In the genomic region with DNA sequence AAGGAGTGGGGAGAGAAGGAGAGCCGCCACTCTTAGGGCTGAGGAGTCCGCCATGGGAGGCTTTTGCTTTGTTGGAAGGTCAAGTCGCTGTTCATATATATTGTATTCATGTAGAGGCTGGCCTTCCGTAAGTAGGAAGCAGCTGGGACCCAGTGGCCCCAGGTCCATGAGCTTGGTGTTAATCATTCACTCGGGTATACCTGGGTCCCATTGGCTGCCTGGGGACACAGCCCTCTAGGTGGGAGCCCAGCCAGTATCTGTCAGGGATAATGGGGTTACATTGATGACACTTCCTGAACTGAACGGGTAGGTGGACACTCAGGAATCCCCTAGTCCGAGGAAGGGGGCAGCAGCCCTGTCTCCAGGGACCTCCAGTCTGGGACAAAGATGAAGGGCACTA, we compare ENCODE assay signal across 29 mouse cellular contexts. TPM values are rescaled to one million over a fixed set of nuclear protein-coding genes. Genes with fewer than 3 reads are reported as not detected.
DNase-seq lines count a peak whose midpoint lies in the region; ATAC-seq lines count a peak whose summit lies in the region.
"Had no signal": no experiment of that assay in that cellular context is flagged by ENCODE, and none has a peak within 500 bp of the region (broad histone marks: within the 10 kb centered on the region; RNA-seq: fewer than 3 reads in every experiment).

No protein-coding gene starts in this region.

- H3K36me3 ChIP-seq in kidney, embryonic 16.5 days (ENCODE audit: insufficient read depth, low read length): no peaks in the 10 kb centered on the region
- H3K36me3 ChIP-seq in liver, embryonic 13.5 days: no peaks in the 10 kb centered on the region
- H3K36me3 ChIP-seq: forebrain, embryonic 12.5 days; hindbrain, embryonic 10.5 days; midbrain, embryonic 12.5 days had no signal

- no peak overlapping the region for H3K4me3 ChIP-seq in kidney, embryonic 16.5 days (ENCODE audit: low read length)
- no peak overlapping the region for H3K4me3 ChIP-seq in liver, embryonic 13.5 days (replicated peaks)
- H3K4me3 ChIP-seq: forebrain, embryonic 12.5 days; hindbrain, embryonic 10.5 days; midbrain, embryonic 12.5 days had no signal

- intact Hi-C loops in gastrocnemius, postnatal 36 days (cut with DNase I): no loop called here

- peak; percentile 37 to 54 for DNase-seq in kidney, adult 8-10 months
- peak; percentile 57 for DNase-seq in kidney, postnatal 14 days
- no peak for DNase-seq in liver, embryonic 13.5 days
- DNase-seq in embryo, embryonic 9.5 days (ENCODE audit: extremely low spot score): no peak
- DNase-seq in gastrocnemius, postnatal 36 days: no peak
- DNase-seq in adrenal gland, postnatal 10 days: no peak
- DNase-seq: adrenal gland, postnatal 25 days; cerebellum, adult 18-20 months; cerebellum, postnatal 36 days; lung, postnatal 10 days; right cerebral cortex, postnatal 4 days had no signal

- H3K9me3 ChIP-seq in kidney, embryonic 16.5 days (ENCODE audit: low read length): no peaks in the 10 kb centered on the region
- H3K9me3 ChIP-seq in liver, embryonic 13.5 days (replicated peaks): no peaks in the 10 kb centered on the region
- H3K9me3 ChIP-seq: forebrain, embryonic 12.5 days; hindbrain, embryonic 10.5 days; midbrain, embryonic 12.5 days had no signal

- H3K4me2 ChIP-seq in kidney, embryonic 16.5 days (replicated peaks; ENCODE audit: low read depth, low read length): no peak overlapping the region
- H3K4me2 ChIP-seq in liver, embryonic 13.5 days: peak overlapping the region; percentile 26; the same call in 1 of the 2 replicates
- H3K4me2 ChIP-seq: forebrain, embryonic 12.5 days; midbrain, embryonic 12.5 days had no signal

- no peak overlapping the region for H3K9ac ChIP-seq in kidney, embryonic 16.5 days (replicated peaks; ENCODE audit: low read length)
- H3K9ac ChIP-seq in liver, embryonic 13.5 days: no peak overlapping the region
- H3K9ac ChIP-seq: forebrain, embryonic 12.5 days; midbrain, embryonic 12.5 days had no signal

- no peak for ATAC-seq in kidney, embryonic 16.5 days (ENCODE audit: low FRiP score, low TSS enrichment)
- peak; percentile 47 for ATAC-seq in liver, embryonic 13.5 days (ENCODE audit: low read depth)
- ATAC-seq: hindbrain, postnatal 0 days had no signal

- H3K4me1 ChIP-seq in kidney, embryonic 16.5 days (ENCODE audit: insufficient read depth, low read length): peaks cover 18% of the 10 kb centered on the region; the same call in 1 of the 2 replicates
- peaks cover 32% of the 10 kb centered on the region for H3K4me1 ChIP-seq in liver, embryonic 13.5 days (replicated peaks)

- 48% methylated on average over 7 of the region's 7 CpGs for WGBS in kidney, embryonic 16.5 days
- WGBS in liver, embryonic 13.5 days (ENCODE audit: insufficient replicate concordance): 58% methylated on average over 7 of the region's 7 CpGs

- no peak overlapping the region for H3K27ac ChIP-seq in kidney, embryonic 16.5 days (ENCODE audit: low read length)
- peak overlapping the region; percentile 70 for H3K27ac ChIP-seq in liver, embryonic 13.5 days
- H3K27ac ChIP-seq: forebrain, embryonic 12.5 days; hindbrain, embryonic 10.5 days; hindbrain, postnatal 0 days; midbrain, embryonic 12.5 days had no signal

- H3K27me3 ChIP-seq in kidney, embryonic 16.5 days (ENCODE audit: insufficient read depth, low read length): peaks cover 38% of the 10 kb centered on the region
- peaks cover 57% of the 10 kb centered on the region for H3K27me3 ChIP-seq in liver, embryonic 13.5 days

RNA-seq across cellular contexts. Expression of gene Nags, which starts 3.0 kb away (rescaled TPM):
- 0.10 and 0.17 TPM in 2 replicates for polyA plus RNA-seq in kidney, embryonic 16.5 days (2015; fragmentation: Nextera tagmentation; extraction: Ambion mirVana)
- polyA plus RNA-seq in liver, embryonic 13.5 days (2015; fragmentation: Nextera tagmentation; extraction: Ambion mirVana): 8.7 and 11.2 TPM in 2 replicates
- not detected for total RNA-seq in gastrocnemius, postnatal 36 days (2021)
- 1 to 10 TPM; 2.4 to 6.6 TPM for total RNA-seq in adrenal gland, postnatal 10 days (2021)
- total RNA-seq: CH12.LX; hindbrain, postnatal 0 days; left cerebral cortex, postnatal 25 days; monocyte, adult 5-6 weeks had no signal
- polyA plus RNA-seq: embryonic facial prominence, embryonic 11.5 days; forebrain, embryonic 12.5 days; heart, postnatal 0 days; hindbrain, embryonic 10.5 days; midbrain, embryonic 12.5 days; neural tube, embryonic 11.5 days had no signal

RNA-seq across cellular contexts. Expression of gene Tmem101, which starts 13.8 kb away (rescaled TPM):
- polyA plus RNA-seq in kidney, embryonic 16.5 days (2015; fragmentation: Nextera tagmentation; extraction: Ambion mirVana): 42.7 and 43.1 TPM in 2 replicates
- polyA plus RNA-seq in liver, embryonic 13.5 days (2015; fragmentation: Nextera tagmentation; extraction: Ambion mirVana): 12.8 and 14.3 TPM in 2 replicates
- total RNA-seq in gastrocnemius, postnatal 36 days (2021): 10 to 100 TPM; 10.1 to 11.4 TPM
- total RNA-seq in adrenal gland, postnatal 10 days (2021): 10 to 100 TPM; 13.9 to 14.8 TPM

RNA-seq across cellular contexts. Expression of gene Pyy, which starts 34.7 kb away (rescaled TPM):
- polyA plus RNA-seq in kidney, embryonic 16.5 days (2015; fragmentation: Nextera tagmentation; extraction: Ambion mirVana): not detected in 2 replicates
- not detected in 2 replicates for polyA plus RNA-seq in liver, embryonic 13.5 days (2015; fragmentation: Nextera tagmentation; extraction: Ambion mirVana)
- total RNA-seq in gastrocnemius, postnatal 36 days (2021): not detected
- total RNA-seq in adrenal gland, postnatal 10 days (2021): not detected
- total RNA-seq: adrenal gland, postnatal 25 days; CH12.LX; gastrocnemius, postnatal 4 days; layer of hippocampus, adult 8-10 months; left cerebral cortex, postnatal 25 days; megakaryocyte progenitor cell, adult 5-6 weeks; MEL; monocyte, adult 5-6 weeks had no signal
- polyA plus RNA-seq: embryonic facial prominence, embryonic 11.5 days; forebrain, embryonic 12.5 days; frontal cortex, adult 2 months; heart, postnatal 0 days; limb, embryonic 14.5 days; midbrain, embryonic 12.5 days; neural tube, embryonic 11.5 days; urinary bladder, adult 2 months had no signal

RNA-seq across cellular contexts. Expression of gene Ppy, which starts 41.2 kb away (rescaled TPM):
- polyA plus RNA-seq in kidney, embryonic 16.5 days (2015; fragmentation: Nextera tagmentation; extraction: Ambion mirVana): not detected in 2 replicates
- polyA plus RNA-seq in liver, embryonic 13.5 days (2015; fragmentation: Nextera tagmentation; extraction: Ambion mirVana): not detected in 2 replicates
- not detected for total RNA-seq in gastrocnemius, postnatal 36 days (2021)
- total RNA-seq in adrenal gland, postnatal 10 days (2021): not detected
- total RNA-seq: adrenal gland, postnatal 25 days; CH12.LX; gastrocnemius, postnatal 4 days; hindbrain, postnatal 0 days; layer of hippocampus, adult 8-10 months; left cerebral cortex, postnatal 25 days; megakaryocyte progenitor cell, adult 5-6 weeks; MEL; monocyte, adult 5-6 weeks had no signal
- polyA plus RNA-seq: embryonic facial prominence, embryonic 11.5 days; forebrain, embryonic 12.5 days; frontal cortex, adult 2 months; heart, postnatal 0 days; hindbrain, embryonic 10.5 days; hindbrain, postnatal 0 days; limb, embryonic 14.5 days; midbrain, embryonic 12.5 days; neural tube, embryonic 11.5 days had no signal

RNA-seq across cellular contexts. Expression of gene Lsm12, which starts 42.7 kb away (rescaled TPM):
- 90.2 and 108 TPM in 2 replicates for polyA plus RNA-seq in kidney, embryonic 16.5 days (2015; fragmentation: Nextera tagmentation; extraction: Ambion mirVana)
- polyA plus RNA-seq in liver, embryonic 13.5 days (2015; fragmentation: Nextera tagmentation; extraction: Ambion mirVana): 92.6 and 95.3 TPM in 2 replicates
- total RNA-seq in gastrocnemius, postnatal 36 days (2021): 10 to 100 TPM; 86.6 to 89.2 TPM
- 10 to 100 TPM; 77.5 to 80.8 TPM for total RNA-seq in adrenal gland, postnatal 10 days (2021)

Comparison
In these comparisons a context has a peak if more than half of its experiments do, and no peak if none do; other contexts are left out.
1. DNase-seq: peak in kidney, adult 8-10 months (2 of 2) and kidney, postnatal 14 days (single experiment); none in liver, embryonic 13.5 days (single experiment), embryo, embryonic 9.5 days (single experiment), gastrocnemius, postnatal 36 days (0 of 2) and adrenal gland, postnatal 10 days (single experiment).